Mouse (Mus musculus) gastrocnemius, postnatal 25 days (tissue): ENCODE measurements around the gene Ube2o. TPM values are rescaled to one million over a fixed set of nuclear protein-coding genes. Genes with fewer than 3 reads are reported as not detected.

Experiments
- DNase-seq: peaks from one replicate; pipeline ENCODE4 v3.0.0; 2022
- total RNA-seq, 2 experiments: library from RNA; stranded (reverse); gene quantifications; 1 replicate in 1 of 2; 2 replicates in 1 of 2; pipeline ENCODE4 v1.2.3; 2021

Ube2o gene
- total RNA-seq, 2 experiments from 2014 or later: 17.9 to 20.4 TPM

DNA sequence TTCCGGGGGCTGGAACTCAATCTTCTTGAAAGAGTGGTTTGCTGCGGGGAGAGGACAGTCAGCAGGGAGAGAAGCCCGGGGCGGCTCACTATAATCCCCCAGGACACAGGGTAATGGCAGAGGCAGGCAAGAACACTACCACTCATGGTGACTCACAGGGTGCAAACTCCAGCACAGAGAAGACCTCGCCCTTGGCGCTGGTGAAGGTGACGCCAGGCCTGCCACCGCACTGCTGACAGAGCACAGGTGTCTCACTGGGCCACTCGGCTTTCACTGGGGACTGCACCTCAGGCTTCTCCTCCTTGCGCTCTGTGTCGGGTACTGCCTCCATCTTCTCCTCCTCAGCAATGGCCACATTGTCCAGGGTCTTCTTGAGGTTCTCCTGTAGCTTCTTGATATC lies 40.1 kb downstream of the Ube2o start:
- no peak for DNase-seq

DNA sequence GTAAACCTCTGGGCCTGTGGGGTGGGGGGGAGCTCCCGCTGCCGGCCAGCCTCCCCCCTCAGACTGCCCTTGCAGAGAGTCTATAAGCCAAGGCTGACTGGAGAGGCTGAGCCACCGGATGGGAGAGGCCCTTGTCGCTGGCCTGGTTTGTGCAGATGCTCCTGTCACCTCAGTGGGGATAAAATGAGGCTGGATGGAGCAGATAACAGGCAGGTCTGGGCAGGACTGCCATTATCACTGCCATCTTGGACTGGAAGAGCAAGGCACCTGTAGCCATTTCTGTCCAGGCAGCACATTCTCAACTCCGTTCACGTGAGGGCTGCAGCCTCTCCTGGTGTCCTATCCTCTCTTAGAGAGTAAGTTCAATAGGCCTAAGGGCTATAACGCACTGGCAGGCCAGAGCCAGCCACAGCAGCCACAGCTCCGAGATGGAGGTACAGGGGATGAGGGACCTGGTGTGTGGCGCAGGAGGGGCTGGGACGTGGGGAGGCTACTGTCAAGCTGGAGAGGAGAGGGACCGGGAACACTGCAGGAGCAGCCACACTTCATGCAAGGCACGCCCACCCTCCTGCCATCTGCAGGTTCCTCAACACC lies 43.0 kb downstream of the Ube2o start:
- DNase-seq: no peak

DNA sequence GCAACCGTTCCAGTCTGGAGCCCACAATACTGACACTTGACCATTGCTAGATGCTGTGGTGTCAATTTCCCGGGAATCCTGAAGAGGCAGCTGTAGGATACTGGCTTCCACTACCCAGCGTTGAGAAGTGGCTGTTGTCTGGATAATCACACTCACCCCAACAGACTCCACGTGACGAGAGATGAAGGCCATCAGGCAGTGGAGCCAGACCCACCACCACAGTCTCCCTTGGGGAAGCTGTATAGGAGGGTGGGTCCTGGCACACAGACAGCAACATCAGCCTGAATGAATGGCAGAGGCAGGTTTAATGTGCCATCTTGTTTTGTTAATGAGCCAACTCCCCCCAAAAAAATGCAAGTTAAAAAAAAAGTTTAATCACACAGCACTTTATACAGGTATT lies 43.9 kb downstream of the Ube2o start:
- DNase-seq: no peak

DNA sequence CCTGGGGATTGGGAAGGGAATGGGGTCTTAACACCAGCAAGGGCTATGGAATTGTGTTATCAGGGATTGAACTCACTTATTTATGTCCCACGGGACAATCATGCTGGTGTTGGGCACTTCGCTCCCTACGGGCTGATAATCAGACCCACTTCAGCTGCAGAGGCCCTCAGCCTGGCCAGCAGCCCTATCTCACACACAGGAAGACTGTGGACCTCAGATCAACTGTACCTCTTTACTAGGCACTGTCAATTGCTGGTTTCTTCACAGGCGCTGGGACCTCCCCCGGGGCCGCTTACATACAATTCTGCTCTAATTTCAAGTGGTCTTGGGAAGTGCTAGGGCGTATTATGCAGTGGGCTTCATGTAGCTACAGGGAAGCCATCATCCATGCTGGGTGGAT lies 44.6 kb downstream of the Ube2o start:
- DNase-seq: no peak

DNA sequence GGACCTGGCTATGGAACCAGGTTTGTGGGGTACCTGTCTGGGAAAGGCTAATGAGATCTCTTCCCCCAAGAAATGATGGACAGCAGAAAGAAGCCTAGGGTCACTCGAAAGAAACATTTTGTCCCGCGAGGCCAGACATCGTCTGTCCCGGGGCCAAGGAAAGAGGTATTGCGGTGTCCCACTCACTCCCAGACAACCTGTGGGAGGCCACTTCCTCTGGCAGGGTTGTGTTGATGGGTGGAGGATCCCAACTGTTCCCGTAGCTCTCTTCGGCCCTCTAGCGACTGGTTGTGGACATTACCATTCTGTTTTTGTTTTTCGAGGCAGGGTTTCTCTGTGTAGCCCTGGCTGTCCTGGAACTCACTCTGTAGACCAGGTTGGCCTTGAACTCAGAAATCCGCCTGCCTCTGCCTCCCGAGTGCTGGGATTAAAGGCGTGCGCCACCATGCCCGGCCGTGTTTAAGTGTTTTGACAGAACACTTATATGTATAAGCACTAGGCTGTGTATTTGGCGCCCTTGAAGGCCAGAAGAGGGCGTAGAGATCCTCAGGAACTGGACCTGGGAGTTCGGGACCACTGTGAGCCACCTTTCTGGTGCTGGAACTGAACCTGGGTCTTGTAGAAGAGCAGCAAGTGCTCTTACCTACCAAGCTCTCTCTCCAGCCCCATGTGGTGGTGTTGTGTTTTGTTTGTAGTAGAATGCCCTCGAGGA lies 46.9 kb downstream of the Ube2o start:
- DNase-seq: peak; percentile 57

DNA sequence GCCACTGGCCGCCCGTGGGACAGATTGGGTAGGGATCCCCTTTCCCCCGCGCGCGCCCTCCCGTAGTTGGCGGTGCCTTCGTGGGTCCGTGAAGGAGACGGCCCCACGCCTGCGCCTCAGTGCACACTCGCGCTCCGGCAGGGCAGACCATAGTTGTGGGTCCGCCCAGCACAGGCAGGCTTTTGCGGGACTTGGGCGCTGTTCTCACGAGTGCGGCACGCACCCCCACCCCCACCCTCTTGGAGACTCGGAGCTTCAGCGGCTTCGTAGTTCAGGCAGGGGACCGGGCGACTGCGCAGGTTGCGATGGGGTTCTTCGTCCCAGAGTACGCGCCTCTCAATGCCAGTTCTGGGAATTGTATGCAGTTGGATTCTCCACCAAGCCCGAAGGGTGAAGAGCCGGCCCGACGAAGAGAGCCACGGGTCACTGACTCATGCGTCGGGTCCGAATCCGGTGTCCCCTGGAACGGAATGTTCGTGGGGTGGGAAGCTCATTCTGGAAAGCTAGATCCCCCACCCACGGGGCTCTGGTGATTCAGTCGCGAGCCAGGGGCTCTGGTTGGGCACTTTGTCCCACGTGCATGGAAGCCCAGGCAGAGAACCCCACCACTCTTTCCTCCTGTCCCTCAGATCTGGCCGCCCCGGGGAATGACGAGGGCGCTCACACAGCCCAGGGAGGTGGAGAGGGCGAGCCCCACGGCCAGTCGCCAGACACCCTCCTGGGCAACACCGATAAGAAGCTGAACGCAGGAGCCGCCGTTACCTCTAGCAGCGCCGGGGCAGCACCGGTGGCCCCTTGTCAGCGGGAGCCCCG lies 47.7 kb downstream of the Ube2o start:
- peak; percentile 34 for DNase-seq

DNA sequence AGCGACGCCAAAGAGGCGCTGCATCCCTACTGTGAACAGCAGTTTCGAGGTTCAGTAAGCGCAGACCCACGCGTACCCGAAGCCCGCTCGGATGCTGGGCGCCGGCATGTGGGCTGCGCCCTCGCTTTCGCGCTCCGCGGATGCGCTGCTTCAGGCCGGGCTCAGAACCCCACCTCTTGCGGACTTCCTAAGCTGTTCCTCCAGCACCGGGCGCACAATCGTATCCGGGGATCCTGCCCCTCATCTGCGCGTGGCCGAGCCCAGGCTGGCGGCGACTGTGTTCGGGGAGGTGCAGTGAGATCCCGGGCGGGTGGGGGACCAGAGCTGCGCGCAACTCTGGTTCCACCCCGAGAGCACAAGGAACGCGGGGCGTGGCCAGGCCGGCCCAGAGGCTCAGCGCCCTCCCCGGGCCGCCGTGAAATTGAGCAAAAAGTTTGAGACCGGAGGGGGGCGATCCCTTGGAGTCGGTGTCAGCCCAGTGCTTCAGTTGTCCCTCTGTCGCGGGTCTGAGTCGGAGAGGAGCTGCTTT lies 48.4 kb downstream of the Ube2o start:
- peak; percentile 72 for DNase-seq

DNA sequence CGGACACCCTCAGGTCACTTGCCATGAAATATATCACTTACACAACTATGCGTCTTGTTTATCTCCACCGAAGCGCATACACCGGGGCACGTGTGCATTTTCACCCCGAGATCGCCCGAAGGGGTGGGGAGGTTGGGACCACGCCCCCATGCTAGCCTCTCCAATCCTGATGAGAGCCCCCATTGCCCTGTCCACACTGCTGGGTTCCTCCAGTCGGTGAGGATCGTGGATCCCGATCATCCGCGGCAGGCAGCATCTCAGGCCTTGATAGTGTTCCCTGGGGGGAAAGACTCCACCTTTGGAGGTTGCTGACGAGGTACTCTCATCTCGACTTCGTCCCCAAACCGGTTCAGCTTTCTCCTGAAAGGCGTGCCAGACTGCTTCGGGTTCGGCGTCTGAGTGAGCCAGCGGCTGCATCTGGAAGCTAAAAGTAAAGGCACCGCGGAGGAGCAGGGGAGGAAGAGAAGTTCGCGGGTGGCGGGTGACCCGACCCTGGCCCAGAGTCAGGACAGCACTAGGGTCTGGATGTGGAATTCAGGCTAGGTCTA lies 48.9 kb downstream of the Ube2o start:
- DNase-seq: no peak

DNA sequence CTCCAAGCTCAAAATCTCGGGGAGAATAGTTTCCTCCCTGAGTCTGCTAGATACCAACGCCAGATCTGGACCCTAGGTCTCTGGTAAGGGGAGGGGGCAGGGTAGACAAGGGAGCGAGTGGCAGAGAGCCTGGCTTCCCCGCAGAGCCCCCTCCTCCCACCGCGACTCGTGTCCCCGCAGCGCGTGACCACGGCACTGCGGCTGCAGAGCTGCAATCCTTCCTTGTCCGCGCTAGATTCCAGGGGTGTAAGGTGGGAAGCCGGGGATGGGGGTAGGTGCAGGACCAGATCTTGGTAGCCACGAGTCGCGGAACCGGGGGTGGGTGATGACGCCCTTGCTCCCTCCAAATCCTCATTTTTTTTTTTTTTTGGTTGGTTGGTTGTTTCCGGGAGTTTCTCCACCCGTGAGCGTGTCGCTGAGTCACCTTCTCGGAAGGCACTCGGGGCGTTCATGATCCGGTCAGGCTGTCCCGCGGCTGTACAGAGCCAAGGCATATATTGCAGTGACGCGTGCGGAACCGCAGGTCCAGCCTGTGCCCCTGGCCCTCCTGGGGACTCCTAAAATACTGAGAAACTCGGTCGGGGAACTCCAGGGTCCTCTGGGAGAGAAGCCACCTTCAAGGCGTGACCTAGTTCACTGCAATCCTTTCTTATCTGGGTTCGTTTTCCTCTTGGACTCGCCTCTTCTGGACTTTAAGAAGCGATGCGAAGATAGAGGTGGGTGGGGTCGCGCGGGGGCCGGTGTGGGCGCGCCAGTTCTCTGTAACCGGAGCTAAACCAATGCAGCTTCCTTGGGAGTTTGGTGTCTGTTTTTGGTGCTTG lies 49.7 kb downstream of the Ube2o start:
- DNase-seq: no peak

DNA sequence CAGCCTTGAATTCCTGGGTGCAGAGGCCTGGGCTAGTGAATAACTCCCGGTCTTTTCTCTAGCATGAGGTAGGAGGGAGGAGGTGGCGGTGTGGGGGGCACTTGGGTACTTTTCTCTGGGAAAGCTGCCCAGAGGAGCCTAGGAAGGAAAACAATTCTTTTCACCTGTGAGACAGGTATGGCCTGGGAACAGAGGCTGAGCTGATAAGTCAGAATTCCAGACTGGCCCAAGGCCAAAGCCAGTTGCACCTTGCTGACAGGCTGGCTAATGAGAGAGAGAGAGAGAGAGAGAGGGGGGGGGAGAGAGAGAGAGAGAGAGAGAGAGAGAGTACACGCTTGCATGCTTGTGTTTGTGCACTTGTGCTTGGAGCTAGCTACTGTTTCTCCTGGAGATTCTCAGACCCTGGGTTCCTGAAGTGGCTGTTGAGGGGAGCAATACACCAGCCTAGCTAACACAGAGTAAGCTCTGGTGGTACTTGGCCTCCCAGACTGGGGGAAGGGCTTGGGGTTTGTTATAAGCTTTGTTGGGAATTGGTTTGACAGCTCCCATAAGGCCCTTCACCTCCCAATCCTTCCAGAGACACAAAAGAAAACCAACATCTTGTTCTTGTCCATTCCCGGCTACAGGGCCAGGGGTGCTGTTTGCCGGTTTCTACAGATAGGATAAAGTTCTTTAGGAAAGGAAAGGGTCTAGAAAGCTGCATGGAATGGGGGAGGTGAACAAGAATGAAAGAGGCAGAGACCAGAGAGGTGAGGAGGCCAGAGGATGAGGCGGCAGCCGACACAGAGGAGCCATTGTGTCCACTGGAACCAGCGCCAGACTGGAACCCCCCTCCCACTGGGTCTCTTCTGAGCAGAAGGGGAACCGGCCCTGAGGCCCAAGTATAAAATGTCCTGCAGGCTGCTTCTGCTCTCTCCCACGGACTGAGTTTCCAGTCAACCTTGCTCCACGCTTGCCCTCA lies 50.8 kb downstream of the Ube2o start, which contains the start of gene Sphk1:
Sphk1 (plus strand) TSS at position 739 of the 961 bp plus-strand sequence.
- no peak for DNase-seq

DNA sequence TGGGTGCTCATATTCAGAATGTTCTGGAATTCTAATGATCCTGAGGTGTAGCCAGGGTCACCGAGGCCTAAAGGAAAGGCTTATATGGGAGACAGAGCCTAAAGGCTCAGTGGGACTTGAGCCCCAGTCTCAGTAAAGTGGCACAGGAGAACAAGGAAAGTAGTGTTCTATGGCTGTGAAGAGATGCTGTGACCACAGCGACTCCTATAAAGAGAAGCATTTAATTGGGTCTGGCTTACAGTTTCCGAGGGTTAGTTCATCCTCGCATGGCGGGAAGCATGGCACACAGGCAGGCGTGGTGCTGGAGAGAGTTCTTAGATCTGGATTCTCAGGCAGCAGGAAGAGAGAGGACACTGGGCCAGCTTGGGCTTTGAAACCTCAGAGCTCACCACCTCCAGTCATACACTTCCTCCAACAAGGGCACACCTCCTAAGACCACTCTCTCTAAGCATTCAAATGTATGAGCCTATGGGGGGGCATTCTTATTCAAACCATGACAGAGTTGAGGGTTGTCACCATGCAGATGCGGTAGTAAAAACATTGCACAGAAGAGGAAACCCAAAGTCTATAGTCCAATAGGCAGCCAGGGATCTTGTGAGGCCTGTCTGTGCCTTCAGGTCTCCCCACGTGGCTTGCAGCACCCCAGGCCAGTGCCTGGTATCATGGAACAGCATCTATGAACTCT lies 52.5 kb downstream of the Ube2o start:
- no peak for DNase-seq

DNA sequence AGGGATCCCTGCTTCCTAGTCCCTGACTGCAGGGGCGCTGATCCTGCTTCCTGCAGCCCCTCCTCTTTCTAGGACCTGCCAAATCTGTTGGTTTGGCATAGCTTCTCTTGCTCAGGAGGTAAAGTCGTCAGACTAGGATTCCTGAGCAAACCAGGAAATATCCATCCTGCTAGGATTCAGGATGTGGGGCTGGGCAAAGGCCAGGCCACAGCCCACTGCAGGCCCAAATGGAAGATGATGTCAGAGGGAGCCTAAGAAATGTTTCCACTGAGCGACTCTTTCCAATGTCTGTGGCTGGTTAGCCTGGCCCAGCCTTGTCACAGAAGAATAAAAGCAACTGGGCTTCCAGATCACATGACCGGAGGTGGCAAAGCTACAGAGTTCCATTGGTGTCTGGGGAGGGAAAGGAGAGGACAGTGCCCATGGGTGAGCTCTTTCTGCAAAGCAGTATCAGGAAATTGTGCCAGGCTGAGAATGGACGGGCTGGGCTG lies 57.5 kb downstream of the Ube2o start:
- DNase-seq: peak; percentile 63

DNA sequence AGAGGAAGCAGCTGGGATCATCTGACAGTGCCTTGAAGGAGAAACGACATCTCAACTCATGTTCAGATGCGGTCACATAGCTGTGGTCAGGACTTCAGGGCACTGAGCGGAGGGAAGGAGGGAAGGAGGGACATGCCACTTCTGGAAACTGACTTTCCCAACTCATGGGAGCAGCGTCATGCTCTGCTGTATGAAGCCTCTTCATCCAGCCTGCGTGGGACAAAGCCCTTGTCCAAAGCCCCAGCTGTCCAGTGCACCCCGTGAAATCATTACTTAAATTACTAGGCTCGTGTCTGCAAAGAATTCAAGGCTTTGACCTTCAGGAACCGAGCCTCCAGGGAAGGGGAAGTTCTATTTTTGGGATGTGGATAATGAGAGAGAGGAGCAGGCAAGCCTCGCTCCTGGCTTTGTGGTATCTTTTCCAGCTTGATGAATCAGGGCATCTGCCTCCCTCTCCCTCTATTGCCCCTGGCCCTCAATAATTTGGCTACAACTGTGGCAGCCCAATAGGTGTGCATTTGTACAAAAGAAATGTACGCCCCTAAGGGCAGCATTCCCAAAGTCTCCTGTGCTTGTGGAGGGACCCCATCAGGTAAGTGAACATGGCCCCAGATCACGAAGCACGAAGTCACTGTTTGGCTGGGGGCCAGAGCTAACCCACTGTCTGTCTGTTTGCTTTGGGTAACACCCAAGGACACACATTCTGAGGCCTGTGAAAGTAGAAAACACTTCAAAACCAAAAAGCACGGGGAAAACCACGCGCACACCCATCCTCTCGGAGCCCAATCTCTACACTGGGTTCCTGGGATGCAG lies 58.2 kb downstream of the Ube2o start:
- DNase-seq: no peak

DNA sequence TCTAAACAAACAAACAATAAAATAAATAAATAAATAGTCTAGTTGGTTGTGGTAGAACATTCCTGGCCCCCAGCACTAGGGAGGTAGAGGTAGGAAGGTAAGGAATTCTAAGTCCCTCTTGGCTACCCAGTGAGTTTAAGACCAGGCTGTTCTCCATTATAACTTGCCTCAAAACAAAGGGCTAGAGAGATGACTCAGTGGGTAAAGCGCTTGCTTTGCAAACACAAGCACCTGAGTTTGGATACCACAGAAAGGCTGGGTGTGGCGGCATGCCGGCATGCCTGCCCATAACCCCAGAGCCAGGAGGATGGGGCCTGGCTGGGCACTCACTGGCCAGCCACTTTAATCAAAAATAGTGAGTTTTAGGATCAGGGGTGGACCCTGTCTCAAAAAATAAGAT lies 59.2 kb downstream of the Ube2o start:
- DNase-seq: no peak

DNA sequence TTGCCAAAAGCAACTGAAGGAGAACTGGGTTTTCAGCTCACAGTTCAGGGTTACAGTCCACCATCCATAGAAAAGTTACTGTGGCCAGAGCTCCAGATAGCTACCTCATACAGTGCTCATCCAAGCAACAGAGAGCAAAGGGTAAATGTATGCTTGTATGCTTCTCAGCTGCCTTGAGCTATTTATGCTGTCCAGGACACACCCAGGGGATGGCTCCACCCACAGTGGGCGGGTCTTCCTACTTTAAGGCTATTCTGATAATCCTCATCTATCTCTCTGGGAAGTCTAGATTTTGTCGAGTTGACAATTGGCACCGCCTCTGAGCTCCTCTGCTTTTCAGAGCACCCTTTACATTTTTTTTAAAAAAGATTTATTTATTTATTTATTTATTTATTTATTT lies 60.1 kb downstream of the Ube2o start:
- DNase-seq: no peak

DNA sequence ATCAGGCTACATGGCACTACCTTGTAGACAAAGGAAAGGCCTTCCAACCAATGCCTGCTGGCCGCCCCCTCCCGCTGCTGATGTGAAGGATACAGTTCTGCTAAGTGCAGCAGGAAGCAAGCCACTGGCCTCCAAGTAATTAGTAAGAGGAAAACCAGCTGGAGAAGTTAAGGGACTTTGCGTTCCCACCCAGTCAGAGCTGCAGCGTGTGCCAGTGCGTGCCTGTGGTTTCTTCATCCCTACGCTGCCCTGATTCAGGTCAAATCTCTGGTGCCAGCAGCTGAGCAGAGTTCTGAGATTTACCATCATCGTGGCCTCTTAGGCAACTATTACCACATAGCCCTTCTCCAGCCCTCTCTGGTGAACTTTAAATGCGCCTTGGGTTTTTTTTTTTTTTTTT lies 62.8 kb downstream of the Ube2o start:
- DNase-seq: peak; percentile 60

DNA sequence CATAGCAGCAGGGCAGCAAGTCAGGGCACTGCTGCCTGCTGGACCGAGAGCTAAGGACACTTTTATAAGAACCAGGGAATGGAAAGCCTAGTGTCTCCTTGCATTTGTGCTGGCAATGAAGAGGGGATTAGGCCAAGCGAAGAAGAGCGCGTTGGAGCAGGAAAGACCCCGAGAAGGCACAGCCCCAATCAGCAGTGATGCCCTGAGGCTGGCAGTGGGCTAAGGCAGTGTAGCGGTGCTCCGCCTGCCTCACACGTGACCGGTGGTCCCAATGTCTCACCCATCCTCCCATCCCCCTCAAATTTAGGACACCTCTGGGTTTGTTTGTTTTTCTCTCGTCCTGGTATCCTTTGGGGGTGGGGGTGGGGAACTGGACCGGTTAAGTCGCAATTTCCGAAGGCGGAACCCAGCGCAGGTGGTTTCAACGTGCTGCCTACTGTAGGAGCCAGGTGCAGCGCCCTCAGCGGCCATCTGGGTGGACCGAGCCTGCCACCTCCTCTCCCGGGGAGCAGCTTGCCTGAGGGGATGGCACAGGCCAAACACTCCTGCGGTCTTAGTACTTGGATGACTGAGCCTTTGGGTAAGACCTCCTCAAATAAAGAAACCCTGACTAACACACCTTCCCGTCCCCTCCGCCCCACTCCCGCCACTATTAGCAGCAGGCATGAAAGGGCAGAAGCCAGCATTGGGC lies 65.8 kb downstream of the Ube2o start:
- no peak for DNase-seq

DNA sequence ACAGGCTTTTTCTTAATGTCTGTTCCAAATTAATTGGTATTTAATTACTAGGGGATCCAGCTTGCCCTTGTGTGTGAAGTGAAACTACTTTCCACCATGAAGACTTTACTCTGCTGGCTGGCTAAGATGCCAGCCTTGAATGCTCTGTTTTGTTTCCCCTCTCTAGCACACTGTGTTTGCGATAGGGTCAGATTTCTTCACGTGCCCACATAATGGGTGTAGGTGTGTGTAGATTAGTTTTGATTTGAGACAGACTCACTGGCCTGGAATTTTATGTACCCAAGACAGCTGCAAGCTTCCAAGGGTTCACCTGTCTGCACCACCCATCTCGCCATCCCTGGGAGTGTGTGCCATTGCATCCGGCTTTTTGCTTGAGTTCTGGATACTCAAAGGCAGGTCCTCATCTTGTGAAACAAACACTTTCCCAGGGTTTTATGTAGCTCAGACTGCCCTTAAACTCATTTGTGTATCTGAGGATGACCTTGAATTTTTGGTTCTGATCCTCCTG lies 67.7 kb downstream of the Ube2o start:
- DNase-seq: no peak
